Mouse (Mus musculus) ES-E14 (cell line): ENCODE results near the gene Atp1b2.

ENCODE experiments used
- MAFK ChIP-seq: IDR thresholded peaks from 2 replicates; pipeline ENCODE4 v1.6.1; 2014; ENCODE audit warnings: mild to moderate bottlenecking, low read depth, low read length, inconsistent platforms; ENCODE audit not compliant: insufficient read depth
- ZNF384 ChIP-seq: IDR thresholded peaks from 2 replicates; pipeline ENCODE4 v1.6.1; 2012; ENCODE audit warnings: low read depth, low read length, inconsistent platforms

DNA sequence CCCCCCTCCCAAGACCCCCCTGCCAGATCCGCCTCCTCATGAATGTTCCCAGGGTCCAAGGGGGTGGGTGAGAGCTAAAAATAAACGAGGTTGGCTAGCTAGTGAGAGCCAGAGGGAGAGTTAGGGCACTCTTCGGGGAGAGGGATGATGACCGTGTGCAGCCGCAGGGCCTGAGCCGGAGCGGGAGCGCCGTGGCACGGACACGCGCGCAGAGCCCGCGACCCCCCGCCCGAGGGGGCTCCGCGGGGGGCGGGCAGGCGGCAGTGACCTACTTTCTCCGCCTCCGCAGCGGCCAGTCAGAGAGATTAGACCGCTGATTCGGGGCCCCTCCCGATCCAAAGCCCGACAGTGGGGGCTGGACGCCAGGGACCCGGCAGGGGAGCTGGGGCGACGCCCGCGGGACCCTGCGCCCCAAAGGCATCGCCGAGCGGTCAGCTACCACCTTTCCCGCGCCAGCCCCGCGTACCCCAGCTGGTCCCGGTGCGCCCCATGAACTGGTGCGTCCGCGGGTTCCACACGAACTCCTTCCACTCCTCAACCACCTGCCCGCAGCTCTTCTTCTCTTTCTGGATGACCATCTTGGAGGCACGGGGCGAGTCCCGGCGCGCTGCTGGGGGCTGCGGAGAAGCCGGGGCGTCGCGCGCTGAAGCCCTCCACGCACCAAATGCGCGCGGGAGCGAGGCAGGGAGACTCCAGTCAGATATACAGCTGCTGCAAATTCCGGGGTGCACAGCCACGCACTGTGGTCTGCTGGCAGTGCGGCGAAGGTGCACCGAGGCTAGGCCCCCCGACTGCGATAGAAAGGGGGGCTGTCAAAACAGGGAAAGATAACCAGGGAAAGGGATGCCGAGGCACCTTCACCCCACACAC, 712 bp downstream of the Atp1b2 start:
- TF ChIP-seq MAFK, result no peak
- TF ChIP-seq ZNF384, result no peak
